Mouse (Mus musculus) CH12.LX (cell line): ENCODE data around the gene Avpr2.

Source experiments
- CTCF ChIP-seq, 2 experiments: IDR thresholded peaks in 1 of 2; conservative IDR thresholded peaks in 1 of 2; 2 replicates each; pipeline ENCODE4 v1.5.1; 2011 to 2012; ENCODE audit warnings: low read depth in 2 of 2, low read length in 2 of 2, improper control_type of control experiment in 1 of 2, inconsistent platforms in 1 of 2, mild to moderate bottlenecking in 1 of 2, moderate library complexity in 1 of 2
- EP300 ChIP-seq: IDR thresholded peaks from 2 replicates; pipeline ENCODE4 v1.6.1; 2011; ENCODE audit warnings: low read length, improper control_type of control experiment
- HCFC1 ChIP-seq: IDR thresholded peaks from 2 replicates; pipeline ENCODE4 v1.6.1; 2012; ENCODE audit warnings: low read depth, mild to moderate bottlenecking, inconsistent platforms, low read length, improper control_type of control experiment
- MAX ChIP-seq: IDR thresholded peaks from 2 replicates; pipeline ENCODE4 v1.6.1; 2011; ENCODE audit warnings: low read length, improper control_type of control experiment
- MYC ChIP-seq: IDR thresholded peaks from 2 replicates; pipeline ENCODE4 v1.6.1; 2011; ENCODE audit warnings: low read depth, mild to moderate bottlenecking, improper control_type of control experiment, low read length
- POLR2A ChIP-seq: IDR thresholded peaks from 2 replicates; pipeline ENCODE4 v1.6.1; 2011; ENCODE audit warnings: low read depth, mild to moderate bottlenecking, improper control_type of control experiment, low read length
- RAD21 ChIP-seq: IDR thresholded peaks from 2 replicates; pipeline ENCODE4 v1.6.1; 2011; ENCODE audit warnings: low read depth, mild to moderate bottlenecking, low read length, improper control_type of control experiment, moderate library complexity
- SIN3A ChIP-seq: IDR thresholded peaks from 2 replicates; pipeline ENCODE4 v1.6.1; 2012; ENCODE audit warnings: low read length, improper control_type of control experiment, inconsistent platforms
- TCF12 ChIP-seq: IDR thresholded peaks from 2 replicates; pipeline ENCODE4 v1.6.1; 2014; ENCODE audit warnings: low read depth, mild to moderate bottlenecking, inconsistent platforms, low read length, improper control_type of control experiment
- ZMIZ1 ChIP-seq: IDR thresholded peaks from 2 replicates; pipeline ENCODE4 v1.6.1; 2012; ENCODE audit warnings: low read depth, mild to moderate bottlenecking, inconsistent platforms, low read length, improper control_type of control experiment

DNA sequence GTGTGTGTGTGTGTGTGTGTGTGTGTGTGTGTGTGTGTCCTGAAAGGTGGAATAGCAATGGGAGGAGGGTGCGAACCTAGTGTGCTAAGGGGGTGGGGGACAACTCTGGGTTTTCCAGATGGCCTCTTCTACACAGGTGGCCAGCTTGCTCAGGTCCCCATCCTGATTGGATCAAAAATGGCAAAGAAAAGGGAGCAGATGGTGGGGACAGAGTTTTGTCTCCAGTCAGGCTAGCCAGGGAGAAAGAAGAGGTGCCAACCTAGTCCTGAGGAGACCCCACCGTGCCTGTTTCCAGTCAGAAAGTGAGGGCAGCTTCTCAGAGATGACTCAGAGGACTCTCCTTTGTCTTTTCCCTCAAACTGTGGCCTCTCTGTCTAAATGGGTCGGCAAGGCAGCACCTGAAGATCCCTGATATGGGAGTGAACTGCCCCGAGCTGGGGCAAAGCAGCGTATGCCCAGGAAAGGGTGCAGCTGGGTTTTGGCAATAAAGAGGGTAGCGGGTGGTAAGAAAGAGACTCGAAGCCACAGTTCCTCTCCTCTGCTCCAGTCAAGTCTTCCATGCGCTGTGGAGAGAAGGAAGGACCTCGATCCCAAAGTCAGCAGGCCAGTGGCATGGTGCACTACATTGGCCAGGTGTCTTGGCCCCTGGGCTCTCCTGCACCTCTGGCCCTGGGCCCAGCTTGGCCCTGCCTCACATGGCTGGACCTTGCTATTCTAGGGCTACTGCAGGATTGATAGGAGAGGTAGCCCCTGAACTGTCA lies 37.4 kb upstream of the Avpr2 start:
- TF ChIP-seq RAD21 = no peak
- no peak for TF ChIP-seq HCFC1
- no peak for TF ChIP-seq MAX
- TF ChIP-seq CTCF (conservative IDR thresholded peaks at IDR 0.05 in 1 of 2, IDR thresholded peaks at IDR 0.05 in 1 of 2; ENCODE audit: low read depth in 2 of 2, low read length in 2 of 2) = no peak
- TF ChIP-seq EP300 = no peak
- no peak for TF ChIP-seq POLR2A
- no peak for TF ChIP-seq TCF12
- no peak for TF ChIP-seq SIN3A
- TF ChIP-seq MYC = no peak
- no peak for TF ChIP-seq ZMIZ1
